Mouse (Mus musculus) lung, embryonic 15.5 days (tissue): ENCODE measurements at regions not wholly inside any gene's neighbourhood (a gene's known extent, or its start where the extent isn't known, plus 50 kb on each side); places are given as distances from the start of the nearest gene placed in this dataset.

Source experiments
- ATAC-seq: fragments of 200-750 bp; cut with Nextera tagmentation; 2 replicates; pipeline ENCODE4 v1.8.0; 2017; ENCODE audit warnings: moderate number of reproducible peaks, borderline replicate concordance; ENCODE audit not compliant: low FRiP score, low TSS enrichment; ENCODE audit errors: extremely low read depth
- H3K27ac ChIP-seq: fragments of 300-500 bp; sonication (generic); 2 replicates; pipeline ENCODE4 v1.5.1; 2015; ENCODE audit warnings: moderate library complexity, mild to moderate bottlenecking, inconsistent platforms
- H3K27me3 ChIP-seq: fragments of 300-500 bp; sonication (generic); 2 replicates; pipeline ENCODE4 v1.6.1; 2015; ENCODE audit warnings: inconsistent platforms
- H3K36me3 ChIP-seq: fragments of 300-500 bp; sonication (generic); 2 replicates; pipeline ENCODE4 v1.6.1; 2015; ENCODE audit warnings: inconsistent platforms
- H3K4me1 ChIP-seq: fragments of 300-500 bp; sonication (generic); 2 replicates; pipeline ENCODE4 v1.6.1; 2015; ENCODE audit warnings: inconsistent platforms
- H3K4me2 ChIP-seq: fragments of 300-500 bp; sonication (generic); 2 replicates; pipeline ENCODE4 v1.6.1; 2015; ENCODE audit warnings: inconsistent platforms, mild to moderate bottlenecking, moderate library complexity
- H3K4me3 ChIP-seq: fragments of 300-500 bp; sonication (generic); 2 replicates; pipeline ENCODE4 v1.5.1; 2015; ENCODE audit warnings: mild to moderate bottlenecking, inconsistent platforms
- H3K9ac ChIP-seq: fragments of 300-500 bp; sonication (generic); 2 replicates; pipeline ENCODE4 v1.6.1; 2015; ENCODE audit warnings: inconsistent platforms
- H3K9me3 ChIP-seq: fragments of 300-500 bp; sonication (generic); 2 replicates; pipeline ENCODE4 v1.6.1; 2016; ENCODE audit warnings: inconsistent platforms
- WGBS: fragments of 180-500 bp; shearing (Covaris S2); methylation state at CpG from one replicate; pipeline ENCODE4 v1.1.7; 2015; 5-methylcytosine and 5-hydroxymethylcytosine counted together

- no peaks in the 10 kb centered on the region for H3K9me3 ChIP-seq
- H3K27me3 ChIP-seq, result no peaks in the 10 kb centered on the region
- no peak overlapping the region for H3K4me3 ChIP-seq
- WGBS, result 35% methylated on average over 12 of the region's 12 CpGs
- H3K4me2 ChIP-seq, result no peak overlapping the region
- H3K36me3 ChIP-seq, result no peaks in the 10 kb centered on the region
- no peak overlapping the region for H3K27ac ChIP-seq
- H3K9ac ChIP-seq, result no peak overlapping the region
- H3K4me1 ChIP-seq, result 0 out of 2 replicates have a peak, but pooled peaks cover 7% of the 10 kb centered on the region
- ATAC-seq, result no peak
Observed at GRCm38 (mm10) chr11:24347225-24347624, 269.4 kb downstream of the Bcl11a start.

- H3K27ac ChIP-seq, result no peak overlapping the region
- H3K9ac ChIP-seq, result no peak overlapping the region
- WGBS, result 65% methylated on average over 4 of the region's 4 CpGs
- ATAC-seq, result no peak
- no peaks in the 10 kb centered on the region for H3K36me3 ChIP-seq
- no peaks in the 10 kb centered on the region for H3K27me3 ChIP-seq
- H3K4me3 ChIP-seq, result no peak overlapping the region
- 0 out of 2 replicates have a peak, but pooled peaks cover 7% of the 10 kb centered on the region for H3K4me1 ChIP-seq
- no peaks in the 10 kb centered on the region for H3K9me3 ChIP-seq
- H3K4me2 ChIP-seq, result no peak overlapping the region
Observed at GRCm38 (mm10) chr11:24348741-24349140, 270.9 kb downstream of the Bcl11a start.

GRCm38 (mm10) chr11:24349967-24350643 is 272.2 kb downstream of the Bcl11a start:
- Histone ChIP-seq H3K4me1 (0 out of 2 replicates have a peak, but pooled peaks cover 7% of the 10 kb centered on the region), H3K36me3 (no peaks in the 10 kb centered on the region), H3K27me3 (no peaks in the 10 kb centered on the region), H3K9me3 (no peaks in the 10 kb centered on the region), H3K27ac (no peak overlapping the region), H3K4me2 (no peak overlapping the region), H3K9ac (no peak overlapping the region), H3K4me3 (no peak overlapping the region)
- ATAC-seq, result no peak
- 55% methylated on average over 10 of the region's 10 CpGs for WGBS

GRCm38 (mm10) chr11:24350839-24351238 is 273.0 kb downstream of the Bcl11a start:
- 80% methylated on average over 4 of the region's 4 CpGs for WGBS
- Histone ChIP-seq H3K9ac (no peak overlapping the region), H3K9me3 (no peaks in the 10 kb centered on the region), H3K4me3 (no peak overlapping the region), H3K4me1 (0 out of 2 replicates have a peak, but pooled peaks cover 7% of the 10 kb centered on the region), H3K4me2 (no peak overlapping the region), H3K27ac (no peak overlapping the region), H3K27me3 (no peaks in the 10 kb centered on the region), H3K36me3 (no peaks in the 10 kb centered on the region)
- ATAC-seq, result no peak

GRCm38 (mm10) chr11:24352071-24352470 is 274.2 kb downstream of the Bcl11a start:
- no peaks in the 10 kb centered on the region for H3K9me3 ChIP-seq
- 0 out of 2 replicates have a peak, but pooled peaks cover 3% of the 10 kb centered on the region for H3K4me1 ChIP-seq
- H3K36me3 ChIP-seq, result no peaks in the 10 kb centered on the region
- ATAC-seq, result no peak
- no peaks in the 10 kb centered on the region for H3K27me3 ChIP-seq
- WGBS, result 84% methylated on average over 3 of the region's 3 CpGs
- no peak overlapping the region for H3K4me3 ChIP-seq
- H3K27ac ChIP-seq, result no peak overlapping the region
- no peak overlapping the region for H3K4me2 ChIP-seq
- no peak overlapping the region for H3K9ac ChIP-seq

GRCm38 (mm10) chr11:24353056-24353455 is 275.2 kb downstream of the Bcl11a start:
- Histone ChIP-seq H3K9me3 (no peaks in the 10 kb centered on the region), H3K27ac (no peak overlapping the region), H3K27me3 (no peaks in the 10 kb centered on the region), H3K4me3 (no peak overlapping the region), H3K4me2 (no peak overlapping the region), H3K4me1 (no peaks in the 10 kb centered on the region), H3K36me3 (no peaks in the 10 kb centered on the region), H3K9ac (no peak overlapping the region)
- no peak for ATAC-seq
- WGBS, result 80% methylated on average over 1 of the region's 1 CpGs

GRCm38 (mm10) chr11:24357388-24357787 is 279.5 kb downstream of the Bcl11a start:
- Histone ChIP-seq H3K27ac (no peak overlapping the region), H3K4me3 (no peak overlapping the region), H3K4me2 (no peak overlapping the region), H3K9ac (no peak overlapping the region), H3K9me3 (no peaks in the 10 kb centered on the region), H3K27me3 (no peaks in the 10 kb centered on the region), H3K36me3 (no peaks in the 10 kb centered on the region), H3K4me1 (no peaks in the 10 kb centered on the region)
- no peak for ATAC-seq
- WGBS, result 56% methylated on average over 1 of the region's 1 CpGs

- Histone ChIP-seq H3K4me2 (no peak overlapping the region), H3K36me3 (no peaks in the 10 kb centered on the region), H3K4me1 (no peaks in the 10 kb centered on the region), H3K9ac (no peak overlapping the region), H3K27ac (no peak overlapping the region), H3K9me3 (no peaks in the 10 kb centered on the region), H3K27me3 (no peaks in the 10 kb centered on the region), H3K4me3 (no peak overlapping the region)
- no peak for ATAC-seq
Observed at GRCm38 (mm10) chr11:24359086-24359485, 281.2 kb downstream of the Bcl11a start.

GRCm38 (mm10) chr11:24361998-24362687 is 284.3 kb downstream of the Bcl11a start:
- no peaks in the 10 kb centered on the region for H3K9me3 ChIP-seq
- H3K4me2 ChIP-seq, result no peak overlapping the region
- ATAC-seq, result no peak
- H3K4me1 ChIP-seq, result no peaks in the 10 kb centered on the region
- no peaks in the 10 kb centered on the region for H3K36me3 ChIP-seq
- no peak overlapping the region for H3K4me3 ChIP-seq
- H3K27ac ChIP-seq, result no peak overlapping the region
- H3K9ac ChIP-seq, result no peak overlapping the region
- WGBS, result 56% methylated on average over 6 of the region's 6 CpGs
- H3K27me3 ChIP-seq, result no peaks in the 10 kb centered on the region

- H3K4me2 ChIP-seq, result no peak overlapping the region
- H3K27ac ChIP-seq, result no peak overlapping the region
- no peak overlapping the region for H3K9ac ChIP-seq
- no peaks in the 10 kb centered on the region for H3K9me3 ChIP-seq
- H3K27me3 ChIP-seq, result no peaks in the 10 kb centered on the region
- no peaks in the 10 kb centered on the region for H3K4me1 ChIP-seq
- no peak overlapping the region for H3K4me3 ChIP-seq
- H3K36me3 ChIP-seq, result no peaks in the 10 kb centered on the region
- WGBS, result 58% methylated on average over 2 of the region's 2 CpGs
- no peak for ATAC-seq
Observed at GRCm38 (mm10) chr11:24362688-24363035, 284.8 kb downstream of the Bcl11a start.

- no peak for ATAC-seq
- no peak overlapping the region for H3K9ac ChIP-seq
- no peak overlapping the region for H3K4me2 ChIP-seq
- WGBS, result 64% methylated on average over 9 of the region's 9 CpGs
- no peak overlapping the region for H3K27ac ChIP-seq
- no peaks in the 10 kb centered on the region for H3K36me3 ChIP-seq
- H3K4me3 ChIP-seq, result no peak overlapping the region
- H3K9me3 ChIP-seq, result no peaks in the 10 kb centered on the region
- no peaks in the 10 kb centered on the region for H3K4me1 ChIP-seq
- H3K27me3 ChIP-seq, result no peaks in the 10 kb centered on the region
Observed at GRCm38 (mm10) chr11:24363418-24364364, 285.8 kb downstream of the Bcl11a start.
